Mouse (Mus musculus): ENCODE results near the gene Kif6. TPM values are rescaled to one million over a fixed set of nuclear protein-coding genes. Genes with fewer than 3 reads are reported as not detected.

Gene Kif6
- polyA plus RNA-seq, 1 experiment from 2014 or later = 2.7 TPM

GRCm38 (mm10) chr17:49615241-49615651 lies 310 bp downstream of the Kif6 start:
- Histone ChIP-seq H3K4me2 (replicated peaks; ENCODE audit: low read depth, low read length) (peak overlapping the region; percentile 92), H3K27ac (ENCODE audit: low read length) (no peak overlapping the region), H3K36me3 (ENCODE audit: control insufficient read depth, insufficient read depth, low read length) (no peaks in the 10 kb centered on the region), H3K4me1 (ENCODE audit: control insufficient read depth, insufficient read depth, low read length) (peaks cover 5% of the 10 kb centered on the region; the same call in 1 of the 2 replicates), H3K27me3 (ENCODE audit: control insufficient read depth, insufficient read depth, low read length) (no peaks in the 10 kb centered on the region), H3K9me3 (ENCODE audit: control insufficient read depth, low read depth, low read length) (no peaks in the 10 kb centered on the region), H3K4me3 (ENCODE audit: low read depth, low read length) (peak overlapping the region; percentile 56), H3K9ac (replicated peaks; ENCODE audit: low read depth, low read length) (peak overlapping the region; percentile 45)
- WGBS = under 1% methylated on average over 26 of the region's 26 CpGs
- ATAC-seq (ENCODE audit: insufficient number of reproducible peaks, insufficient read depth, low FRiP score, low read depth) = peak; percentile 80

- Histone ChIP-seq H3K4me3 (ENCODE audit: low read depth, low read length) (no peak overlapping the region), H3K36me3 (ENCODE audit: control insufficient read depth, insufficient read depth, low read length) (no peaks in the 10 kb centered on the region), H3K9me3 (ENCODE audit: control insufficient read depth, low read depth, low read length) (no peaks in the 10 kb centered on the region), H3K4me1 (ENCODE audit: control insufficient read depth, insufficient read depth, low read length) (no peaks in the 10 kb centered on the region), H3K4me2 (replicated peaks; ENCODE audit: low read depth, low read length) (no peak overlapping the region), H3K9ac (replicated peaks; ENCODE audit: low read depth, low read length) (no peak overlapping the region), H3K27me3 (ENCODE audit: control insufficient read depth, insufficient read depth, low read length) (no peaks in the 10 kb centered on the region), H3K27ac (ENCODE audit: low read length) (no peak overlapping the region)
- no peak for ATAC-seq (ENCODE audit: insufficient number of reproducible peaks, insufficient read depth, low FRiP score, low read depth)
- 71% methylated on average over 9 of the region's 9 CpGs for WGBS
Observed at GRCm38 (mm10) chr17:49624572-49624971, 9.6 kb downstream of the Kif6 start.

- peak; percentile 77 for ATAC-seq (ENCODE audit: insufficient number of reproducible peaks, insufficient read depth, low FRiP score, low read depth)
Observed at GRCm38 (mm10) chr17:49627011-49627794, 12.3 kb downstream of the Kif6 start.

GRCm38 (mm10) chr17:49628875-49629274 lies 13.9 kb downstream of the Kif6 start:
- no peaks in the 10 kb centered on the region for H3K27me3 ChIP-seq (ENCODE audit: control insufficient read depth, insufficient read depth, low read length)
- H3K4me3 ChIP-seq (ENCODE audit: low read depth, low read length) = no peak overlapping the region
- no peaks in the 10 kb centered on the region for H3K9me3 ChIP-seq (ENCODE audit: control insufficient read depth, low read depth, low read length)
- no peak overlapping the region for H3K9ac ChIP-seq (replicated peaks; ENCODE audit: low read depth, low read length)
- H3K27ac ChIP-seq (ENCODE audit: low read length) = no peak overlapping the region
- WGBS = 90% methylated on average over 8 of the region's 8 CpGs
- no peak overlapping the region for H3K4me2 ChIP-seq (replicated peaks; ENCODE audit: low read depth, low read length)
- ATAC-seq (ENCODE audit: insufficient number of reproducible peaks, insufficient read depth, low FRiP score, low read depth) = no peak
- no peaks in the 10 kb centered on the region for H3K36me3 ChIP-seq (ENCODE audit: control insufficient read depth, insufficient read depth, low read length)
- no peaks in the 10 kb centered on the region for H3K4me1 ChIP-seq (ENCODE audit: control insufficient read depth, insufficient read depth, low read length)

More at GRCm38 (mm10) chr17:49627011-49627794, 12.3 kb downstream of the Kif6 start:
- H3K36me3 ChIP-seq (ENCODE audit: control insufficient read depth, insufficient read depth, low read length) = no peaks in the 10 kb centered on the region
- H3K27me3 ChIP-seq (ENCODE audit: control insufficient read depth, insufficient read depth, low read length) = no peaks in the 10 kb centered on the region
- H3K4me2 ChIP-seq (replicated peaks; ENCODE audit: low read depth, low read length) = no peak overlapping the region
- H3K27ac ChIP-seq (ENCODE audit: low read length) = no peak overlapping the region
- WGBS = 72% methylated on average over 13 of the region's 13 CpGs
- H3K9ac ChIP-seq (replicated peaks; ENCODE audit: low read depth, low read length) = no peak overlapping the region
- H3K4me1 ChIP-seq (ENCODE audit: control insufficient read depth, insufficient read depth, low read length) = no peaks in the 10 kb centered on the region
- H3K9me3 ChIP-seq (ENCODE audit: control insufficient read depth, low read depth, low read length) = no peaks in the 10 kb centered on the region
- H3K4me3 ChIP-seq (ENCODE audit: low read depth, low read length) = no peak overlapping the region

GRCm38 (mm10) chr17:49633041-49633440 lies 18.1 kb downstream of the Kif6 start:
- Histone ChIP-seq H3K4me2 (replicated peaks; ENCODE audit: low read depth, low read length) (no peak overlapping the region), H3K9me3 (ENCODE audit: control insufficient read depth, low read depth, low read length) (no peaks in the 10 kb centered on the region), H3K4me1 (ENCODE audit: control insufficient read depth, insufficient read depth, low read length) (no peaks in the 10 kb centered on the region), H3K9ac (replicated peaks; ENCODE audit: low read depth, low read length) (no peak overlapping the region), H3K36me3 (ENCODE audit: control insufficient read depth, insufficient read depth, low read length) (no peaks in the 10 kb centered on the region), H3K4me3 (ENCODE audit: low read depth, low read length) (no peak overlapping the region), H3K27me3 (ENCODE audit: control insufficient read depth, insufficient read depth, low read length) (no peaks in the 10 kb centered on the region), H3K27ac (ENCODE audit: low read length) (no peak overlapping the region)
- WGBS = 49% methylated on average over 8 of the region's 8 CpGs
- ATAC-seq (ENCODE audit: insufficient number of reproducible peaks, insufficient read depth, low FRiP score, low read depth) = no peak

GRCm38 (mm10) chr17:49641903-49642302 lies 27.0 kb downstream of the Kif6 start:
- no peak overlapping the region for H3K9ac ChIP-seq (replicated peaks; ENCODE audit: low read depth, low read length)
- 61% methylated on average over 6 of the region's 6 CpGs for WGBS
- no peak overlapping the region for H3K4me3 ChIP-seq (ENCODE audit: low read depth, low read length)

GRCm38 (mm10) chr17:49642336-49642735 lies 27.4 kb downstream of the Kif6 start:
- H3K36me3 ChIP-seq (ENCODE audit: control insufficient read depth, insufficient read depth, low read length) = no peaks in the 10 kb centered on the region
- no peak overlapping the region for H3K9ac ChIP-seq (replicated peaks; ENCODE audit: low read depth, low read length)
- ATAC-seq (ENCODE audit: insufficient number of reproducible peaks, insufficient read depth, low FRiP score, low read depth) = no peak
- no peaks in the 10 kb centered on the region for H3K27me3 ChIP-seq (ENCODE audit: control insufficient read depth, insufficient read depth, low read length)
- H3K27ac ChIP-seq (ENCODE audit: low read length) = no peak overlapping the region
- H3K4me3 ChIP-seq (ENCODE audit: low read depth, low read length) = no peak overlapping the region
- no peak overlapping the region for H3K4me2 ChIP-seq (replicated peaks; ENCODE audit: low read depth, low read length)
- no peaks in the 10 kb centered on the region for H3K4me1 ChIP-seq (ENCODE audit: control insufficient read depth, insufficient read depth, low read length)
- no peaks in the 10 kb centered on the region for H3K9me3 ChIP-seq (ENCODE audit: control insufficient read depth, low read depth, low read length)
- 89% methylated on average over 8 of the region's 8 CpGs for WGBS

More at GRCm38 (mm10) chr17:49641903-49642302, 27.0 kb downstream of the Kif6 start:
- no peaks in the 10 kb centered on the region for H3K27me3 ChIP-seq (ENCODE audit: control insufficient read depth, insufficient read depth, low read length)
- H3K4me2 ChIP-seq (replicated peaks; ENCODE audit: low read depth, low read length) = no peak overlapping the region
- no peaks in the 10 kb centered on the region for H3K4me1 ChIP-seq (ENCODE audit: control insufficient read depth, insufficient read depth, low read length)
- H3K36me3 ChIP-seq (ENCODE audit: control insufficient read depth, insufficient read depth, low read length) = no peaks in the 10 kb centered on the region
- no peak for ATAC-seq (ENCODE audit: insufficient number of reproducible peaks, insufficient read depth, low FRiP score, low read depth)
- no peak overlapping the region for H3K27ac ChIP-seq (ENCODE audit: low read length)
- no peaks in the 10 kb centered on the region for H3K9me3 ChIP-seq (ENCODE audit: control insufficient read depth, low read depth, low read length)

- Histone ChIP-seq H3K4me1 (ENCODE audit: control insufficient read depth, insufficient read depth, low read length) (no peaks in the 10 kb centered on the region), H3K27me3 (ENCODE audit: control insufficient read depth, insufficient read depth, low read length) (no peaks in the 10 kb centered on the region), H3K9me3 (ENCODE audit: control insufficient read depth, low read depth, low read length) (no peaks in the 10 kb centered on the region), H3K27ac (ENCODE audit: low read length) (no peak overlapping the region), H3K36me3 (ENCODE audit: control insufficient read depth, insufficient read depth, low read length) (no peaks in the 10 kb centered on the region), H3K4me2 (replicated peaks; ENCODE audit: low read depth, low read length) (no peak overlapping the region), H3K4me3 (ENCODE audit: low read depth, low read length) (no peak overlapping the region), H3K9ac (replicated peaks; ENCODE audit: low read depth, low read length) (no peak overlapping the region)
- ATAC-seq (ENCODE audit: insufficient number of reproducible peaks, insufficient read depth, low FRiP score, low read depth) = no peak
- WGBS = 90% methylated on average over 11 of the region's 11 CpGs
Observed at GRCm38 (mm10) chr17:49642889-49643490, 28.1 kb downstream of the Kif6 start.
